9 mouse cellular contexts compared by ENCODE assay signal in the genomic region with DNA sequence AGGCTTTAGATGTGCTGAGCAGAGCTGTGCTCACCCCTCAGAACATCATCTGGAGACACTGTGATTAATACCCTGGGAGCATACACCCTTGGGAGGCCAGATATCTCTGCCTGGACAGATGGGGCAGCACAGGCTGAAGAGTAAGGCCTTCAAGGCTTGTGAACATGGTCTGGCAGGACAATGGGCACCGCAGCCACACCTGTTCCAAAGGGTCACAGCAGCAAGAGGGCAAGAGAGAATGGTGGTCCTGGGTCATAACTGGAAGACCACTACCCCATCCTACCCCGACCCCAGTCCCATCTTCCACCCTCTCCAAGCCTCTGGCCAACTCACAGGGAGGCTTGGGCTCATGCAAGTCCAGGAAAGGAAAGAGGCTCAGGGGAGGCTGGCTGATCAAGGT. TPM values are rescaled to one million over a fixed set of nuclear protein-coding genes. Genes with fewer than 3 reads are reported as not detected.
A peak's percentile ranks its signal among the peaks of the same experiment; 100 is the strongest.
DNase-seq lines count a peak whose midpoint lies in the region; ATAC-seq and TF ChIP-seq lines count a peak whose summit lies in the region.
"Had no signal": no experiment of that assay in that cellular context is flagged by ENCODE, and none has a peak within 500 bp of the region (broad histone marks: within the 10 kb centered on the region; RNA-seq: fewer than 3 reads in every experiment).

No protein-coding gene starts in this region.

- H3K79me2 ChIP-seq in macrophage (ENCODE audit: inconsistent target), result peaks cover 100% of the 10 kb centered on the region

- TF ChIP-seq CTCF in lung, embryonic 14.5 days (IDR thresholded peaks at IDR 0.05; ENCODE audit: low read depth), result no peak

- H3K4me1 ChIP-seq in heart, embryonic 13.5 days, result peaks cover 76% of the 10 kb centered on the region
- H3K4me1 ChIP-seq in lung, embryonic 14.5 days (ENCODE audit: insufficient read depth), result peaks cover 21% of the 10 kb centered on the region
- H3K4me1 ChIP-seq in embryonic facial prominence, embryonic 14.5 days (ENCODE audit: control insufficient read depth, insufficient read depth, low read length), result peaks cover 35% of the 10 kb centered on the region

- peaks cover 50% of the 10 kb centered on the region for H3K36me3 ChIP-seq in heart, embryonic 13.5 days
- peaks cover 65% of the 10 kb centered on the region for H3K36me3 ChIP-seq in lung, embryonic 14.5 days (ENCODE audit: insufficient read depth)
- H3K36me3 ChIP-seq in embryonic facial prominence, embryonic 14.5 days (ENCODE audit: control insufficient read depth, insufficient read depth, low read length), result peaks cover 65% of the 10 kb centered on the region
- H3K36me3 ChIP-seq in macrophage (ENCODE audit: inconsistent target), result peaks cover 97% of the 10 kb centered on the region

- H3K9ac ChIP-seq in heart, embryonic 13.5 days, result peak overlapping the region; percentile 56
- no peak overlapping the region for H3K9ac ChIP-seq in lung, embryonic 14.5 days
- no peak overlapping the region for H3K9ac ChIP-seq in embryonic facial prominence, embryonic 14.5 days (ENCODE audit: low read depth, low read length)

- intact Hi-C loops in heart, postnatal 25 days (cut with DNase I), result no loop called here

- WGBS in heart, embryonic 13.5 days, result 82% methylated on average over 2 of the region's 2 CpGs
- WGBS in lung, embryonic 14.5 days, result 100% methylated on average over 2 of the region's 2 CpGs
- WGBS in embryonic facial prominence, embryonic 14.5 days, result 100% methylated on average over 2 of the region's 2 CpGs
- WGBS in macrophage (ENCODE audit: missing documents), result 94% methylated on average over 2 of the region's 2 CpGs

- H3K4me3 ChIP-seq in heart, embryonic 13.5 days, result no peak overlapping the region
- no peak overlapping the region for H3K4me3 ChIP-seq in lung, embryonic 14.5 days (ENCODE audit: low read depth, low read length)
- H3K4me3 ChIP-seq in embryonic facial prominence, embryonic 14.5 days (ENCODE audit: low read depth, low read length), result no peak overlapping the region
- no peak overlapping the region for H3K4me3 ChIP-seq in macrophage (ENCODE audit: inconsistent target)

- DNase-seq in heart, postnatal 25 days (ENCODE audit: low spot score), result no peak
- no peak for DNase-seq in lung, embryonic 14.5 days
- DNase-seq in lung, adult 18-20 months, result no peak
- DNase-seq in embryonic facial prominence, embryonic 14.5 days (ENCODE audit: low spot score), result no peak
- no peak for DNase-seq in cerebellum, postnatal 10 days
- no peak for DNase-seq in thymus, postnatal 10 days (ENCODE audit: low spot score in 2 of 2)
- DNase-seq: cerebellum, adult 11 months had no signal

- H3K27ac ChIP-seq in heart, embryonic 13.5 days (replicated peaks), result peak overlapping the region; percentile 88
- peak overlapping the region; percentile 83; the same call in 1 of the 2 replicates for H3K27ac ChIP-seq in lung, embryonic 14.5 days (ENCODE audit: low read depth)
- H3K27ac ChIP-seq in embryonic facial prominence, embryonic 14.5 days (replicated peaks; ENCODE audit: low read depth, low read length), result peak overlapping the region; percentile 73; the same call in 1 of the 2 replicates
- 0 out of 2 replicates have a peak overlapping the region, but pooled peaks have one; percentile 8 for H3K27ac ChIP-seq in macrophage

- no peaks in the 10 kb centered on the region for H3K9me3 ChIP-seq in heart, embryonic 13.5 days
- H3K9me3 ChIP-seq in lung, embryonic 14.5 days (ENCODE audit: low read depth, low read length), result no peaks in the 10 kb centered on the region
- H3K9me3 ChIP-seq in embryonic facial prominence, embryonic 14.5 days (ENCODE audit: control insufficient read depth, low read length), result no peaks in the 10 kb centered on the region

- H3K4me2 ChIP-seq in heart, embryonic 13.5 days, result no peak overlapping the region
- no peak overlapping the region for H3K4me2 ChIP-seq in lung, embryonic 14.5 days
- H3K4me2 ChIP-seq in embryonic facial prominence, embryonic 14.5 days (ENCODE audit: low read depth, low read length), result no peak overlapping the region

- no peaks in the 10 kb centered on the region for H3K27me3 ChIP-seq in heart, embryonic 13.5 days (replicated peaks)
- no peaks in the 10 kb centered on the region for H3K27me3 ChIP-seq in lung, embryonic 14.5 days (ENCODE audit: insufficient read depth, low read length)
- no peaks in the 10 kb centered on the region for H3K27me3 ChIP-seq in embryonic facial prominence, embryonic 14.5 days (replicated peaks; ENCODE audit: control insufficient read depth, insufficient read depth, low read length)

- ATAC-seq in heart, embryonic 13.5 days (ENCODE audit: extremely low read depth, insufficient number of reproducible peaks, low FRiP score, low TSS enrichment), result no peak
- ATAC-seq in lung, embryonic 14.5 days (ENCODE audit: insufficient read depth), result no peak
- no peak for ATAC-seq in embryonic facial prominence, embryonic 14.5 days (ENCODE audit: low read depth)

RNA-seq across cellular contexts. Expression of a gene that starts 11.9 kb away (rescaled TPM):
- 9.1 and 10.9 TPM in 2 replicates for polyA plus RNA-seq in heart, embryonic 13.5 days (2015; fragmentation: Nextera tagmentation; extraction: Ambion mirVana)
- 10 to 100 TPM; 21.2 to 28.7 TPM for total RNA-seq in heart, postnatal 25 days (2021)
- 26.8 and 32.2 TPM in 2 replicates for polyA plus RNA-seq in lung, embryonic 14.5 days (2014; fragmentation: Nextera tagmentation; extraction: Ambion mirVana)
- 31.7 and 31.8 TPM in 2 replicates for polyA plus RNA-seq in embryonic facial prominence, embryonic 14.5 days (2014; fragmentation: Nextera tagmentation; extraction: Ambion mirVana)
- total RNA-seq in macrophage (2018; cell fraction: chromatin; rRNA removed), result 100 to 1,000 TPM; 244 to 996 (median 329) TPM
- total RNA-seq in macrophage (2018; cell fraction: cytosol; rRNA removed), result 100 to 1,000 TPM; 124 to 243 (median 189) TPM
- 100 to 1,000 TPM; 209 to 537 (median 340) TPM for total RNA-seq in macrophage (2018; cell fraction: nucleus; rRNA removed)
- 66.7 to 104 TPM (median 93.3 TPM) in 3 replicates for polyA plus RNA-seq in macrophage (2018)

Comparison
In these comparisons a context has a peak if more than half of its experiments do, and no peak if none do; other contexts are left out.
1. H3K27ac ChIP-seq: peak in every context shown above with its lines; median percentile 88 in heart, embryonic 13.5 days; 83 in lung, embryonic 14.5 days; 73 in embryonic facial prominence, embryonic 14.5 days; 8 in macrophage.